Mouse (Mus musculus): Measurements from ENCODE around the gene Auh. TPM values are rescaled to one million over a fixed set of nuclear protein-coding genes. Genes with fewer than 3 reads are reported as not detected.
A peak's percentile ranks its signal among the peaks of the same experiment; 100 is the strongest.

Auh gene
- polyA plus RNA-seq, 1 experiment from 2014 or later = 67.3 TPM

DNA sequence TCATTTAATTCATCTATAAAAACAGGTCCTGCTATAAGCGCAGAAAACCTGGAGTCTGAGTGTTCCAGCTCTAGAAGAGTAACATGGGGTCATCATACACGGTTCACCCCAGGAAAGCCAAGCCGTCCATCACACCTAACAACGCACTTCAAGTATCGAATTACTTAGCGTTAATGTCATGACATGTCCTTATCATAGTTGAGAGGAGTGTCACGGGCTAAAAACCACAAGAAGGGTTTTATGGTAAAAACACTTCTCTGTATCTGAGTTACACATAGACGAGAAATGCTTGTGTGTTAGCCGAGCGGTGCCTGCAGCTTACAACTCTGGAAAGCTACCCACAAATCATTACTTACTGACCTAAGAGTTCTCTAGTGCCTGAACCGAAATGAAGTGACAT, 55.6 kb downstream of the Auh start:
- no peak for ATAC-seq (ENCODE audit: low read depth)
- Histone ChIP-seq H3K4me1 (replicated peaks) (peaks cover 15% of the 10 kb centered on the region), H3K4me3 (no peak overlapping the region), H3K27me3 (no peaks in the 10 kb centered on the region), H3K36me3 (no peaks in the 10 kb centered on the region), H3K27ac (replicated peaks) (no peak overlapping the region), H3K9ac (no peak overlapping the region), H3K9me3 (no peaks in the 10 kb centered on the region), H3K4me2 (no peak overlapping the region)
- whole genome bisulfite sequencing = 85% methylated on average over 11 of the region's 11 CpGs

DNA sequence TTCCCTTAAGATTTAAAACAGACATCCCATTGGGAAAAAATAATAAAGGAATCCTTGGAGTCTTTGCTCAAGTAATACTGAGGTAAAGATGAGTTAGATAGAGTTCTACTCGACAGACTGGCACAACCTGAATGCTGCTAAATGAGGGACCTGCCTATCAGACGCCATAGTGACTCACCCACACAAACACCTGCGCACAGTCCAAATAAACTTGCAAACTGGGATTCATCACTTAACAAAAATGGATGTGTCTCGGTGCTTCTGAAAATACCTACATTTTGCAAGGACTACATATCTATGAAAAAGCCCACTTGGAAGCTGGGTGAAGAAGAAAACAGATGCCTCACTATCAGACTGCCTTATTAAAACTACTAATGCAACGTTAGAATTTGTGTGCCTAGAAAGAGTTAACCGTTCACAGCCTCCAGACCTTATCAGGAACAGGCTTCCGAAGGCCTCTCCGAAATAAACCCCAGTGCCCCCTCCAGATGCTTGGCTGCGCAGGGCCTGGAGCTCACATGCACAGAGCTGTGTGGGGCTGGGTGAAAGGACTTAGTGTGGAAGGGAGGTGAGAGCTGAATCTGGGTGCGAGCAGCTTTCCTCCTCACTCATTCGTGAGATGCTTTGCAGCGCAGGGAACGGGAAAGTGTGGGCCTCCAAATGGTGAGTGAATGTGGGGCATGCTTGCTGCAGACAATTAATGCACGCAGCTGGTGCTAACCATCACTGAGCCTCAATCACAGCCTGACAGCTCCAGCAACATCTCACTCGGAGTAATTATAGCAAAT, 63.3 kb downstream of the Auh start:
- Histone ChIP-seq H3K9me3 (no peaks in the 10 kb centered on the region), H3K27ac (replicated peaks) (peak overlapping the region; percentile 81), H3K4me2 (peak overlapping the region; percentile 2; the same call in 1 of the 2 replicates), H3K4me1 (replicated peaks) (peaks cover 38% of the 10 kb centered on the region), H3K4me3 (no peak overlapping the region), H3K9ac (no peak overlapping the region), H3K27me3 (no peaks in the 10 kb centered on the region), H3K36me3 (no peaks in the 10 kb centered on the region)
- WGBS = 47% methylated on average over 15 of the region's 15 CpGs
- ATAC-seq (ENCODE audit: low read depth) = peak; percentile 77

DNA sequence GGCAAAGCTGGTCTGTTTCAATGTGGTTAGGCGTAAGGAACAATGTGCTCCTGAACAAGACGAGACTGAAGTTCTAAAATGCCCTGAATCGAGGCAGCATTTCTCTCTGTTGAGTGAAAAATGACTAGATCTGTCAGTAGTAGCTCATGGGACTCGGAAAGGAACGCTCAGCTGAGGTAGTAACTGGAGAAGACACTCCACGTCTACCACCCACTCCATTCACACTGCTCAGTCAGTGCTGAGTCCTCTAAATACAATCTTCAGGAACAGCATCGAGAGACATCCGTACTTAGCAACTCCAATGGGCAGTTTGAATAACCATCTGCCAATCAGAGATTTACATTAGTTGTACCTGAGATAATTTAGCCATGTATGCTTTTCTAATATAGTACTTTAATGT, 66.0 kb downstream of the Auh start:
- ATAC-seq (ENCODE audit: low read depth) = no peak
- no peak overlapping the region for H3K27ac ChIP-seq (replicated peaks)
- WGBS = 84% methylated on average over 8 of the region's 8 CpGs
- H3K4me3 ChIP-seq = no peak overlapping the region
- no peak overlapping the region for H3K4me2 ChIP-seq
- H3K9me3 ChIP-seq = no peaks in the 10 kb centered on the region
- peaks cover 58% of the 10 kb centered on the region for H3K4me1 ChIP-seq (replicated peaks)
- no peak overlapping the region for H3K9ac ChIP-seq
- no peaks in the 10 kb centered on the region for H3K36me3 ChIP-seq
- H3K27me3 ChIP-seq = no peaks in the 10 kb centered on the region

DNA sequence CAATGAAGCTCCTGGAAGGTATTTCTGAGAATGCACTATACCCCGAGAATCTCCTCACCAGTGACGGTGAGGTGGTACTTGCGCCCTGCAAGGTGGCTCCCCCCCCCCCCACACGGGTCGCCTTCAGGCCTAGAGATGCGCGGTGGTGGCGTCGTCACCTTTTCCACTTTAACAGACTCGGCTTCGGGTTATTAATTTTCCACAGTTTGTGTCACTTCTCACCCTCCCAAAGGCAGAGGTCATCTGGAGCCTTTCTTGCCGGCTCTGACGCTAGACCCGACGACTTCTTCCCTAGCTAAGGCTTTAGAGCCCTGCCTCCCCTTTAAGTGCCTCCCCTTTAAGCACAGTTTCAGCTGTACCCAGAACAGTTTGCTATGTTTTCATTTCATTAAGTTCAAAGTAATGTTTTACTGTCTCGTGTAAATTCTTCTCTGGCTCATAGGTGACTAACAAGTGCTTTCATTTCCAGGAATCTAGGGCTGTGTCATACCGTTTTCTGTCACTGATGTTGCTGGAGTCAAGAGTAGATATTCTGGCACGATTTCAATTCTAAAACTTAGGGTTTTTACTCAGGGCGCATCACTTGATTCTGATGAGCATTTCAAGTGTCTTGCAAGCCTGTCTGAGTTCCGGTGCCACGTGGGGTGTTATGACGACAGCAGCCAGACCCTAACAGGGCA, 69.3 kb downstream of the Auh start:
- no peak overlapping the region for H3K27ac ChIP-seq (replicated peaks)
- H3K4me3 ChIP-seq = no peak overlapping the region
- H3K9ac ChIP-seq = no peak overlapping the region
- no peak overlapping the region for H3K4me2 ChIP-seq
- H3K27me3 ChIP-seq = no peaks in the 10 kb centered on the region
- H3K4me1 ChIP-seq (replicated peaks) = peaks cover 44% of the 10 kb centered on the region
- 73% methylated on average over 22 of the region's 22 CpGs for WGBS
- no peak for ATAC-seq (ENCODE audit: low read depth)
- no peaks in the 10 kb centered on the region for H3K36me3 ChIP-seq
- H3K9me3 ChIP-seq = no peaks in the 10 kb centered on the region

DNA sequence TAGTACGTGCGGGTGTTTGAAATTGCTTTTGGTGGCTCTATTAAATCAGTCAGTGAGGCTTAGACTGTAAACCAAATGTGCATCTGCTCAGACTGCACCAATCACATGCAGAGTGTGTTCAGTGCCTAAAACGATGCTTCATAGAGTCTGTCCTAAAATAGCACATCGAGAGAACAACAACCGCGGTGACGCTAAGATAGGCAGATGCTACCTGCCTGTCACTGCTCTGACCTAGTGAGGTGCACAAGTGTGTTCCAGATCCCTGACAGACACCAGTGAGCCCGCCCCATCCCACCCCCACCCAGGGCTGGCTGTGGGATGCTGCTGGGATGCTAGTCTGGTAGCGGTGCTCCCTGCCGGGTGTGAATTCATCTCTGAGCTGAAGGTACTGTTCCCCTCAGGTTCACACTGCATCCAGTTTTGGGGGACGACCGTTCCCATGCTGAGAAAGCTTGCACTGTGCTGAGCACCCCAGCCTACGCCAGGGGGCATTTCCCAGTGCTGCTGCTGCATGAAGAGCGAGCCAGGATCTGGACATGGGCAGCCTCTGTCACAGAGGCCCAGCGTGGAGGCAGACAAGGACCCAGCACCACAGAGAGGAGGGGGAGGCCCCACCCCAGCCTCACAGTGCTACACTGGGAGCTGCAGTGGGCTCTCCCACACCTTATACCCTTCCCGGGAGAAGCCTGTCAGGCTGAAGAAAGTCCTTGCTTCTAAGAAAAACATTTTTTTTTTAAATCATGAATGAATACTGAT, 70.2 kb downstream of the Auh start:
- Histone ChIP-seq H3K27ac (replicated peaks) (peak overlapping the region; percentile 76), H3K27me3 (no peaks in the 10 kb centered on the region), H3K4me2 (no peak overlapping the region), H3K4me1 (replicated peaks) (peaks cover 36% of the 10 kb centered on the region), H3K9ac (0 out of 2 replicates have a peak overlapping the region, but pooled peaks have one; percentile 12), H3K9me3 (no peaks in the 10 kb centered on the region), H3K4me3 (no peak overlapping the region), H3K36me3 (no peaks in the 10 kb centered on the region)
- 65% methylated on average over 16 of the region's 16 CpGs for WGBS
- ATAC-seq (ENCODE audit: low read depth) = peak; percentile 46; the same call in 1 of the 2 replicates

DNA sequence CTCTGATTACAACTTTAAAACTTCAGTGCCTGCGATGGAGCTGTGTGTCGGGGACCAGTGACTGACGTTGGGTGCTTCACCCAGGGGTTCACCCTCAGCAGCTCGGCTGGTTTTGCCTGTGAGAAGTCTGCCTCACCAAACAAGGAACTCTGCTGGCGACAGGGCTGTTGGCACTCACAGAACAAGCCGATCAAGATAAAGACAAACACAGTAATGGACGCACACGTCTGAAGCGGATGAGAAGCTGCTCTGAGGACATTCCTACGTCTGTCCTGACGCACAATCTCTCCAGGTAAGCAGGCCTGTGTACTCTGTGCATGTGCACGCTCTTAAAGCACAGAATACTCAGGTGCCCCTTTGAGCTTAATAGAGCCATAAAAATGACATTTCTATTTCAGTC, 71.1 kb downstream of the Auh start:
- H3K27ac ChIP-seq (replicated peaks) = no peak overlapping the region
- ATAC-seq (ENCODE audit: low read depth) = no peak
- WGBS = 89% methylated on average over 12 of the region's 12 CpGs
- H3K9ac ChIP-seq = no peak overlapping the region
- H3K9me3 ChIP-seq = no peaks in the 10 kb centered on the region
- H3K36me3 ChIP-seq = no peaks in the 10 kb centered on the region
- H3K4me3 ChIP-seq = no peak overlapping the region
- no peaks in the 10 kb centered on the region for H3K27me3 ChIP-seq
- H3K4me1 ChIP-seq (replicated peaks) = peaks cover 36% of the 10 kb centered on the region
- no peak overlapping the region for H3K4me2 ChIP-seq

DNA sequence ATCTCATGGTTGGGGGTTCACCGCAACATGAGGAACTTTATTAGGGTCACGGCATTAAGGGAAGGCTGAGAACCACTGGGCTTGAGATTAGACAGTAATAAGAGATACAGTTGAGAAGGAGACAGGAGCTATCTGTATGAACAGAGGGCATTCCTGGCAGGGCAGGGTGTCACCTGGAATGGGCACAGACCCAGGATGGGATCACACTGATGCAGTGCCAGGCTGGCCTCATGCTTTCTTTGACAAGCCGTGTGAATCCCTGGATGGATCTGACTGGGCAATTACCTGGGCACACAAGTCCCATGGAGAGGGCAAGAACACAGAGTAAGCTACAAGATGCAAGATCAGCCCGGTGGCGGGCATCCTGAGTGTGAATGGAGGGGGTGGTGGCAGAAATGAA, 71.7 kb downstream of the Auh start:
- Histone ChIP-seq H3K4me1 (replicated peaks) (peaks cover 36% of the 10 kb centered on the region), H3K9ac (no peak overlapping the region), H3K27me3 (no peaks in the 10 kb centered on the region), H3K27ac (replicated peaks) (no peak overlapping the region; the same call in 1 of the 2 replicates), H3K4me2 (no peak overlapping the region), H3K4me3 (no peak overlapping the region), H3K36me3 (no peaks in the 10 kb centered on the region), H3K9me3 (no peaks in the 10 kb centered on the region)
- 84% methylated on average over 5 of the region's 5 CpGs for WGBS
- ATAC-seq (ENCODE audit: low read depth) = no peak

DNA sequence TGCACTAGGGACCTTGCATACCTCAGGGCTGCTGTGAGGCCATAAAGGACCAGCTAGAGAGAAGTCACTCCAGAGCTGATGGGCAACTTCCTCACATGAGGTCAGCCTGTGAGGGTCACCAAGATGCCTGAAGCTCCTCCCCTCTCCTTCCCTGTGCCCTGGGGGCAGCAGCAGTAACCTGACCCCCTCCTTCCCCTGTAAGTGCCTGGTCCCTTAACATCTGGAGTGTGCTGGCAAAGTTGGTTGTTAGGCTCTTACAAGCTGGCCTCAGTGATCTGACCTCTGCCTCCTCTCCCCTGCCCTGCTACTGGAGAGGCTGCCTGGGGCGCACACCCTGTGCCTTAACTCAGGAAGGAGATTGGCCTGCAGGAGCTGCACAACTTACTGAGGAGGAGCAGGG, 75.9 kb downstream of the Auh start:
- Histone ChIP-seq H3K4me1 (replicated peaks) (peaks cover 24% of the 10 kb centered on the region), H3K27ac (replicated peaks) (no peak overlapping the region), H3K36me3 (no peaks in the 10 kb centered on the region), H3K4me2 (no peak overlapping the region), H3K4me3 (no peak overlapping the region), H3K27me3 (no peaks in the 10 kb centered on the region), H3K9me3 (no peaks in the 10 kb centered on the region), H3K9ac (no peak overlapping the region)
- 100% methylated on average over 1 of the region's 1 CpGs for WGBS
- ATAC-seq (ENCODE audit: low read depth) = no peak

DNA sequence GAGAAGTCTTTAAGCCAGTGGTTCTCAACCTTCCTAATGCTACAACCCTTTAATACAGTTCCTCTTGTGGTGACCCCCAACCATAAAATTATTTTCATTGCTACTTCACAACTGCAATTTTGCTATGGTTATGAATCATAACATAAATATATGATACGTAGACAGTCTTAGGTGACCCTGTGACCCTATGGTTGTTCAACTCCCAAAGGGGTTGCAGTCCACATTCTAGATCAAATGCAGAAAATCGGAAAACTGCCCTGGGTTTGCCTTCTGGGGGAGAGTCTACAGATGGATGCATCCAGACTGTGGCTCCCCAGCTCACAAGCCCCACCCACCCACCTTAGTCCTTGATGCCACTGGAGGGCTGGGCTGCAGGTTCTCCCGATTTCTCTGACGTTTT, 77.6 kb downstream of the Auh start:
- Histone ChIP-seq H3K27ac (replicated peaks) (no peak overlapping the region), H3K4me2 (no peak overlapping the region), H3K9ac (no peak overlapping the region), H3K4me1 (replicated peaks) (peaks cover 14% of the 10 kb centered on the region), H3K4me3 (no peak overlapping the region), H3K36me3 (no peaks in the 10 kb centered on the region), H3K27me3 (no peaks in the 10 kb centered on the region), H3K9me3 (no peaks in the 10 kb centered on the region)
- WGBS = 86% methylated on average over 4 of the region's 4 CpGs
- no peak for ATAC-seq (ENCODE audit: low read depth)

DNA sequence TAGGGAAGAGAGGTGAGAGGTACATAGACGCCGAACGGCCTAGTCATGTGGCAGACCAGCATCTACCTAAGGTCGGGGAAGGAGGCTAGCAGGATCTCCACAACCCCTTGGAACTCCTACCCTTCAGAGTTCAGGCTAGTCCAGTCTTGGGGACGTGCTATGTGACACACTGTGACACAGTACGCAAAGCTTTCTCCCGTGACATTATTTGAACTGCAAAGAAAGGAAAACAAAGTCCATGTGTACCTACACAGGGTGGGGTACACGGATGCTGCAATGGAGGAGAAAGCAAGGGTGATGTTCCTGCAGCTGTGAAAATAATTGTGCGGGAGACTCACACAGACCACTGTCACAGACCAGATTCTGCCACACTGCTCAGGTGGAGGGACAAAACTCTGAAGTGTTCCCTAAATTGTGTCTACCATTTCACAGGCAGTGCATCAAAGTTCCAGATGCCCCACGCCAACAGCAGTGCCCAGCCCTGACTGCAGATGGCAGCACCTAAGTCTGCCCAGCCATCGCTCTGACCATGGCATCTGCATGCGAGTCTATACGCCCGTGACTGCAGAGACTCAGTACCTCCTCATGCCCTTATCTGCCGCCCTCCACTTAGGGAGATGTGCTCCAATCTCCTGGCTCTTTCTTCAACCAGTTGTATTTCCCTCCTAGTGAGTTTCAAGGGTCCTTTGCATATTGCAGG, 79.3 kb downstream of the Auh start:
- no peaks in the 10 kb centered on the region for H3K27me3 ChIP-seq
- ATAC-seq (ENCODE audit: low read depth) = no peak
- WGBS = 86% methylated on average over 15 of the region's 15 CpGs
- no peaks in the 10 kb centered on the region for H3K36me3 ChIP-seq
- no peak overlapping the region for H3K27ac ChIP-seq (replicated peaks)
- H3K9ac ChIP-seq = no peak overlapping the region
- H3K4me2 ChIP-seq = no peak overlapping the region
- no peaks in the 10 kb centered on the region for H3K9me3 ChIP-seq
- H3K4me1 ChIP-seq (replicated peaks) = peaks cover 13% of the 10 kb centered on the region
- H3K4me3 ChIP-seq = no peak overlapping the region

DNA sequence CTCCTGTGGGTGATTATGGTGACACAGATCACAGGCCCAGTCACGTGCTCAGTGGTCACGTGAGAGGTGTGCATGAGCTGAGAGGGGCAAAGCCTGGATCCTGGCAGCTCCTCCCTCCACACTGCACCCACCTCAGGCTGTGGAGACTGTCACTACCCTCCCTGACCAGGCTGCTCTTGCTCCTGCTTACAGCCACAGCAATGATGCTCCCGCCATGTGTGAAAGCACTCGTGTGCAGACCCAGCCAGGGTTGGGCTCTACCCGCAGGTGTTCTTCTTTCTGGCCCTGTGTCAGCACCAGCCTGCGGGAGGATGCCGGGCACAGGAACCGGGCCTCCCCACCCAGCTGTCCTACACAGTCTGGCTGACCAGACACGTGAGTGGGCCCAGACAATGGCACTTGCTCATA, 80.1 kb downstream of the Auh start:
- peak; percentile 32; the same call in 1 of the 2 replicates for ATAC-seq (ENCODE audit: low read depth)
- no peak overlapping the region for H3K4me3 ChIP-seq
- no peak overlapping the region for H3K27ac ChIP-seq (replicated peaks)
- H3K36me3 ChIP-seq = no peaks in the 10 kb centered on the region
- H3K4me1 ChIP-seq (replicated peaks) = peaks cover 18% of the 10 kb centered on the region
- H3K9ac ChIP-seq = no peak overlapping the region
- WGBS = 68% methylated on average over 9 of the region's 9 CpGs
- no peaks in the 10 kb centered on the region for H3K9me3 ChIP-seq
- no peak overlapping the region for H3K4me2 ChIP-seq
- H3K27me3 ChIP-seq = no peaks in the 10 kb centered on the region

DNA sequence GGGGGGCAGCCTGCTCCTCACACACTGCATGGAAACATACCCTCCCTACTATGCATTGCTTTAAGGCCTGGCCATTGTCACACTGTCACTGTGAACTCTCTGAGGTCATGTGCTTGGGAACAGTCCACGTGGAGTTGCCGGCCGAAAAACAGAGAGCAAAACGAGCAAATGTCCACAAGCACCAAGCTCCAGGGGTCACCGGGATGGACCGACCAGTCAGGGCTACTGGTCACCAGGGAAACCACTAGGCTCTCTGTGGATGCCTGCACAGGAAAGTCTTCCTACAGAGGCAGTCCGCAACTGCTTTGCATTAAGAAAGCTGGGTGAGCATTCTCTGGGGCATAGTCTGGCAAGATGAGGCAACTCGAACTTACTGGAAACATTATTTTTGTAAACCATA, 82.0 kb downstream of the Auh start:
- H3K4me3 ChIP-seq = no peak overlapping the region
- no peak for ATAC-seq (ENCODE audit: low read depth)
- peaks cover 26% of the 10 kb centered on the region for H3K4me1 ChIP-seq (replicated peaks)
- H3K4me2 ChIP-seq = no peak overlapping the region
- no peaks in the 10 kb centered on the region for H3K36me3 ChIP-seq
- H3K27me3 ChIP-seq = no peaks in the 10 kb centered on the region
- H3K9me3 ChIP-seq = no peaks in the 10 kb centered on the region
- H3K27ac ChIP-seq (replicated peaks) = no peak overlapping the region
- H3K9ac ChIP-seq = no peak overlapping the region
- 73% methylated on average over 8 of the region's 8 CpGs for WGBS
